Mouse (Mus musculus) lung, postnatal 0 days (tissue): ENCODE results near the gene C1rl.
"Not testable (repeated sequence)": the region's sequence is repeated elsewhere in the genome, so short reads cannot be mapped to it uniquely, and the experiment has no call there.

Experiments used
- CTCF ChIP-seq: IDR thresholded peaks from 2 replicates; pipeline ENCODE4 v1.5.1; 2016; ENCODE audit warnings: antibody characterized with exemption, mild to moderate bottlenecking
- EP300 ChIP-seq: IDR thresholded peaks from 2 replicates; pipeline ENCODE4 v1.6.1; 2016; ENCODE audit warnings: antibody characterized with exemption, mild to moderate bottlenecking, control low read depth

- TF ChIP-seq CTCF, EP300: not testable (repeated sequence)
These were observed 55.1 kb downstream of the C1rl start for GRCm38 (mm10) chr6:124547979-124548378.
